Mouse (Mus musculus) liver, postnatal 0 days (tissue): Measurements from ENCODE around the gene Mrpl38. TPM values are rescaled to one million over a fixed set of nuclear protein-coding genes. Genes with fewer than 3 reads are reported as not detected.

Experiments used
- ATAC-seq: fragments of 200-750 bp; cut with Nextera tagmentation; 2 replicates; pipeline ENCODE4 v1.8.0; 2017; ENCODE audit warnings: mild to moderate bottlenecking, moderate library complexity
- DNase-seq: peaks from one replicate; pipeline ENCODE4 v3.0.0-alpha.2; 2016
- H3K27ac ChIP-seq: fragments of 300-500 bp; sonication (generic); 2 replicates; pipeline ENCODE4 v1.5.1; 2014; ENCODE audit warnings: antibody characterized with exemption, moderate library complexity, mild to moderate bottlenecking, low read depth
- H3K27me3 ChIP-seq: fragments of 300-500 bp; sonication (generic); 2 replicates; pipeline ENCODE4 v1.6.1; 2014; ENCODE audit warnings: low read length, control low read depth, mixed read lengths; ENCODE audit not compliant: insufficient read depth
- H3K36me3 ChIP-seq: fragments of 300-500 bp; sonication (generic); replicated peaks from 2 replicates; pipeline ENCODE4 v1.6.1; 2014; ENCODE audit warnings: mild to moderate bottlenecking, control low read depth, low read length, moderate library complexity, mixed read lengths; ENCODE audit not compliant: insufficient read depth
- H3K4me1 ChIP-seq: fragments of 300-500 bp; sonication (generic); 2 replicates; pipeline ENCODE4 v1.6.1; 2014; ENCODE audit warnings: antibody characterized with exemption, mild to moderate bottlenecking, control low read depth; ENCODE audit not compliant: insufficient read depth
- H3K4me2 ChIP-seq: fragments of 300-500 bp; sonication (generic); 2 replicates; pipeline ENCODE4 v1.6.1; 2014; ENCODE audit warnings: low read depth, mild to moderate bottlenecking, low read length, moderate library complexity, mixed read lengths
- H3K4me3 ChIP-seq: fragments of 300-500 bp; sonication (generic); 2 replicates; pipeline ENCODE4 v1.5.1; 2014; ENCODE audit warnings: low read depth, low read length
- H3K9ac ChIP-seq: fragments of 300-500 bp; sonication (generic); replicated peaks from 2 replicates; pipeline ENCODE4 v1.6.1; 2014; ENCODE audit warnings: mild to moderate bottlenecking, moderate library complexity
- H3K9me3 ChIP-seq: fragments of 300-500 bp; sonication (generic); 2 replicates; pipeline ENCODE4 v1.6.1; 2016; ENCODE audit warnings: mild to moderate bottlenecking, control low read depth, low read length, mixed read lengths
- CTCF ChIP-seq: sonication (generic); IDR thresholded peaks from 2 replicates; pipeline ENCODE4 v1.5.1; 2016; ENCODE audit warnings: antibody characterized with exemption, low read depth
- EP300 ChIP-seq: IDR thresholded peaks from 2 replicates; pipeline ENCODE4 v1.6.1; 2016; ENCODE audit warnings: antibody characterized with exemption, low read depth, mild to moderate bottlenecking
- WGBS: fragments of 180-500 bp; shearing (Covaris S2); extraction: QIAGEN DNeasy Blood & Tissue Kit; methylation state at CpG from one replicate; pipeline ENCODE4 v1.1.7; 2014; ENCODE audit not compliant: insufficient replicate concordance; 5-methylcytosine and 5-hydroxymethylcytosine counted together
- polyA plus RNA-seq: library from polyadenylated mRNA; unstranded; fragments of >200 nt; fragmentation: Nextera tagmentation; extraction: Ambion mirVana; gene quantifications from 2 replicates; pipeline ENCODE4 v1.2.1, GENCODE M21; 2015

Mrpl38 gene
- polyA plus RNA-seq, 1 experiment from 2014 or later, result 44.0 TPM

GRCm38 (mm10) chr11:116129993-116130487 is 8.6 kb downstream of the Mrpl38 start:
- H3K4me2 ChIP-seq, result peak overlapping the region; percentile 84
- no peaks in the 10 kb centered on the region for H3K9me3 ChIP-seq
- WGBS, result 22% methylated on average over 8 of the region's 8 CpGs
- peaks cover 26% of the 10 kb centered on the region for H3K4me1 ChIP-seq
- H3K4me3 ChIP-seq, result peak overlapping the region; percentile 71
- peak overlapping the region; percentile 92 for H3K27ac ChIP-seq
- peaks cover 26% of the 10 kb centered on the region for H3K36me3 ChIP-seq
- no peaks in the 10 kb centered on the region for H3K27me3 ChIP-seq
- ATAC-seq, result peak; percentile 15; the same call in 1 of the 2 replicates
- DNase-seq, result no peak
- H3K9ac ChIP-seq, result peak overlapping the region; percentile 77
- TF ChIP-seq EP300, result no peak
- no peak for TF ChIP-seq CTCF

- 0 out of 2 replicates have a peak overlapping the region, but pooled peaks have one; percentile 32 for H3K9ac ChIP-seq
- peaks cover 26% of the 10 kb centered on the region for H3K4me1 ChIP-seq
- no peak for TF ChIP-seq EP300
- no peak for TF ChIP-seq CTCF
- H3K36me3 ChIP-seq, result peaks cover 25% of the 10 kb centered on the region; the same call in 1 of the 2 replicates
- H3K4me3 ChIP-seq, result 0 out of 2 replicates have a peak overlapping the region, but pooled peaks have one; percentile 71
- H3K27me3 ChIP-seq, result no peaks in the 10 kb centered on the region
- WGBS, result 80% methylated on average over 9 of the region's 9 CpGs
- peak overlapping the region; percentile 84 for H3K4me2 ChIP-seq
- H3K9me3 ChIP-seq, result no peaks in the 10 kb centered on the region
- no peak overlapping the region for H3K27ac ChIP-seq
- ATAC-seq (no peak), DNase-seq (no peak)
Observed at GRCm38 (mm10) chr11:116129091-116129790, 9.4 kb downstream of the Mrpl38 start.

- Histone ChIP-seq H3K9ac (no peak overlapping the region), H3K36me3 (peaks cover 18% of the 10 kb centered on the region; the same call in 1 of the 2 replicates), H3K27me3 (no peaks in the 10 kb centered on the region), H3K4me3 (no peak overlapping the region), H3K4me1 (peaks cover 26% of the 10 kb centered on the region), H3K4me2 (no peak overlapping the region), H3K27ac (no peak overlapping the region), H3K9me3 (no peaks in the 10 kb centered on the region)
- ATAC-seq, result no peak
- 78% methylated on average over 9 of the region's 9 CpGs for WGBS
- DNase-seq, result no peak
- no peak for TF ChIP-seq EP300
- no peak for TF ChIP-seq CTCF
Observed at GRCm38 (mm10) chr11:116127986-116128385, 10.7 kb downstream of the Mrpl38 start.

- Histone ChIP-seq H3K4me1 (peaks cover 26% of the 10 kb centered on the region), H3K9me3 (no peaks in the 10 kb centered on the region), H3K27me3 (no peaks in the 10 kb centered on the region), H3K36me3 (peaks cover 19% of the 10 kb centered on the region; the same call in 1 of the 2 replicates), H3K4me2 (peak within 1 kb of the TSS; percentile 54), H3K4me3 (no peak within 1 kb of the TSS), H3K27ac (no peak within 1 kb of the TSS), H3K9ac (no peak within 1 kb of the TSS)
- ATAC-seq, result peak; percentile 28; the same call in 1 of the 2 replicates
- no peak for TF ChIP-seq EP300
- no peak for TF ChIP-seq CTCF
- WGBS, result 58% methylated on average over 22 of the region's 23 CpGs
- DNase-seq, result peak; percentile 81
Observed at GRCm38 (mm10) chr11:116127156-116127980, 11.3 kb downstream of the Mrpl38 start, which contains the start of gene Trim47. Trim47 (minus strand) TSS chr11:116127210.

GRCm38 (mm10) chr11:116126261-116126660 is 12.4 kb downstream of the Mrpl38 start:
- TF ChIP-seq EP300 (no peak), CTCF (no peak)
- ATAC-seq (no peak), DNase-seq (no peak)
- Histone ChIP-seq H3K9ac (no peak overlapping the region), H3K36me3 (peaks cover 16% of the 10 kb centered on the region; the same call in 1 of the 2 replicates), H3K9me3 (no peaks in the 10 kb centered on the region), H3K27ac (no peak overlapping the region), H3K27me3 (no peaks in the 10 kb centered on the region), H3K4me1 (peaks cover 21% of the 10 kb centered on the region), H3K4me3 (no peak overlapping the region), H3K4me2 (no peak overlapping the region)
- WGBS, result 82% methylated on average over 15 of the region's 15 CpGs
